Mouse (Mus musculus) neural tube, embryonic 15.5 days (tissue): Measurements from ENCODE around the gene Gjb4. TPM values are rescaled to one million over a fixed set of nuclear protein-coding genes. Genes with fewer than 3 reads are reported as not detected.

Source experiments
- ATAC-seq: fragments of 200-750 bp; cut with Nextera tagmentation; 2 replicates; pipeline ENCODE4 v1.8.0; 2017; ENCODE audit warnings: mild to moderate bottlenecking, moderate TSS enrichment, moderate library complexity; ENCODE audit not compliant: low FRiP score
- H3K27ac ChIP-seq: fragments of 300-500 bp; sonication (generic); replicated peaks from 2 replicates; pipeline ENCODE4 v1.5.1; 2015; ENCODE audit warnings: mild to moderate bottlenecking, inconsistent platforms
- H3K27me3 ChIP-seq: fragments of 300-500 bp; sonication (generic); replicated peaks from 2 replicates; pipeline ENCODE4 v1.6.1; 2015; ENCODE audit warnings: inconsistent platforms
- H3K36me3 ChIP-seq: fragments of 300-500 bp; sonication (generic); 2 replicates; pipeline ENCODE4 v1.6.1; 2015; ENCODE audit warnings: inconsistent platforms
- H3K4me1 ChIP-seq: fragments of 300-500 bp; sonication (generic); 2 replicates; pipeline ENCODE4 v1.6.1; 2015; ENCODE audit warnings: inconsistent platforms
- H3K4me2 ChIP-seq: fragments of 300-500 bp; sonication (generic); 2 replicates; pipeline ENCODE4 v1.6.1; 2015; ENCODE audit warnings: inconsistent platforms, mild to moderate bottlenecking, moderate library complexity
- H3K4me3 ChIP-seq: fragments of 300-500 bp; sonication (generic); replicated peaks from 2 replicates; pipeline ENCODE4 v1.5.1; 2015; ENCODE audit warnings: mild to moderate bottlenecking, inconsistent platforms
- H3K9ac ChIP-seq: fragments of 300-500 bp; sonication (generic); replicated peaks from 2 replicates; pipeline ENCODE4 v1.6.1; 2015; ENCODE audit warnings: mild to moderate bottlenecking, inconsistent platforms
- H3K9me3 ChIP-seq: fragments of 300-500 bp; sonication (generic); replicated peaks from 2 replicates; pipeline ENCODE4 v1.6.1; 2016; ENCODE audit warnings: inconsistent platforms
- WGBS: fragments of 180-500 bp; shearing (Covaris S2); methylation state at CpG from one replicate; pipeline ENCODE4 v1.1.7; 2015; ENCODE audit warnings: mixed read lengths; 5-methylcytosine and 5-hydroxymethylcytosine counted together
- polyA plus RNA-seq: library from polyadenylated mRNA; unstranded; fragments of >200 nt; fragmentation: Nextera tagmentation; extraction: Ambion mirVana; gene quantifications from 2 replicates; pipeline ENCODE4 v1.2.1, GENCODE M21; 2015

Gjb4 gene
- polyA plus RNA-seq, 1 experiment from 2014 or later, result not detected

- WGBS, result 90% methylated on average over 5 of the region's 5 CpGs
- ATAC-seq, result no peak
- H3K27me3 ChIP-seq, result no peaks in the 10 kb centered on the region
These were observed 8.9 kb downstream of the Gjb4 start for GRCm38 (mm10) chr4:127345000-127345399.

GRCm38 (mm10) chr4:127341372-127341771, 12.5 kb downstream of the Gjb4 start:
- no peaks in the 10 kb centered on the region for H3K4me1 ChIP-seq
- no peak overlapping the region for H3K4me3 ChIP-seq
- H3K27ac ChIP-seq, result no peak overlapping the region
- no peaks in the 10 kb centered on the region for H3K36me3 ChIP-seq
- no peak overlapping the region for H3K9ac ChIP-seq
- 65% methylated on average over 6 of the region's 6 CpGs for WGBS
- no peaks in the 10 kb centered on the region for H3K27me3 ChIP-seq
- no peak for ATAC-seq
- no peak overlapping the region for H3K4me2 ChIP-seq
- H3K9me3 ChIP-seq, result no peaks in the 10 kb centered on the region

More at GRCm38 (mm10) chr4:127345000-127345399, 8.9 kb downstream of the Gjb4 start:
- Histone ChIP-seq H3K36me3 (no peaks in the 10 kb centered on the region), H3K9me3 (no peaks in the 10 kb centered on the region), H3K9ac (no peak overlapping the region), H3K4me1 (no peaks in the 10 kb centered on the region), H3K27ac (no peak overlapping the region), H3K4me2 (no peak overlapping the region), H3K4me3 (no peak overlapping the region)

GRCm38 (mm10) chr4:127337668-127338067, 16.2 kb downstream of the Gjb4 start:
- Histone ChIP-seq H3K9ac (no peak overlapping the region), H3K4me1 (no peaks in the 10 kb centered on the region), H3K27ac (no peak overlapping the region), H3K27me3 (peaks cover 7% of the 10 kb centered on the region; the same call in 1 of the 2 replicates), H3K9me3 (no peaks in the 10 kb centered on the region), H3K4me3 (no peak overlapping the region), H3K4me2 (no peak overlapping the region), H3K36me3 (no peaks in the 10 kb centered on the region)
- ATAC-seq, result no peak
- 90% methylated on average over 5 of the region's 5 CpGs for WGBS

- no peak overlapping the region for H3K4me2 ChIP-seq
- H3K27me3 ChIP-seq, result peaks cover 32% of the 10 kb centered on the region
- ATAC-seq, result no peak
- peaks cover 11% of the 10 kb centered on the region for H3K4me1 ChIP-seq
- H3K36me3 ChIP-seq, result no peaks in the 10 kb centered on the region
- H3K4me3 ChIP-seq, result no peak overlapping the region
- WGBS, result 46% methylated on average over 5 of the region's 5 CpGs
- no peak overlapping the region for H3K27ac ChIP-seq
- H3K9me3 ChIP-seq, result no peaks in the 10 kb centered on the region
- no peak overlapping the region for H3K9ac ChIP-seq
These were observed 18.9 kb downstream of the Gjb4 start for GRCm38 (mm10) chr4:127334870-127335504.

GRCm38 (mm10) chr4:127331171-127331570, 22.7 kb downstream of the Gjb4 start:
- ATAC-seq, result no peak

GRCm38 (mm10) chr4:127330181-127331100, 23.4 kb downstream of the Gjb4 start, which contains the start of gene Gjb3:
TSS of gene Gjb3 (minus strand) at chr4:127330844.
- Histone ChIP-seq H3K36me3 (no peaks in the 10 kb centered on the region), H3K4me2 (peak within 1 kb of the TSS; percentile 58), H3K9ac (no peak within 1 kb of the TSS; the same call in 1 of the 2 replicates), H3K4me3 (peak within 1 kb of the TSS; percentile 29), H3K27ac (no peak within 1 kb of the TSS), H3K27me3 (peaks cover 62% of the 10 kb centered on the region), H3K4me1 (peaks cover 15% of the 10 kb centered on the region), H3K9me3 (no peaks in the 10 kb centered on the region)
- peak; percentile 47; the same call in 1 of the 2 replicates for ATAC-seq
- 1% methylated on average over 49 of the region's 49 CpGs for WGBS

More at GRCm38 (mm10) chr4:127331171-127331570, 22.7 kb downstream of the Gjb4 start:
- H3K4me2 ChIP-seq, result no peak overlapping the region
- H3K9ac ChIP-seq, result no peak overlapping the region
- H3K27ac ChIP-seq, result no peak overlapping the region
- peak overlapping the region; percentile 29; the same call in 1 of the 2 replicates for H3K4me3 ChIP-seq
- peaks cover 57% of the 10 kb centered on the region for H3K27me3 ChIP-seq
- 21% methylated on average over 13 of the region's 13 CpGs for WGBS
- peaks cover 15% of the 10 kb centered on the region for H3K4me1 ChIP-seq
- H3K36me3 ChIP-seq, result no peaks in the 10 kb centered on the region
- H3K9me3 ChIP-seq, result no peaks in the 10 kb centered on the region

GRCm38 (mm10) chr4:127329751-127330150, 24.1 kb downstream of the Gjb4 start:
- Histone ChIP-seq H3K27me3 (peaks cover 67% of the 10 kb centered on the region), H3K4me1 (peaks cover 15% of the 10 kb centered on the region)

GRCm38 (mm10) chr4:127329046-127329445, 24.8 kb downstream of the Gjb4 start:
- H3K27me3 ChIP-seq, result peaks cover 63% of the 10 kb centered on the region
- WGBS, result 11% methylated on average over 3 of the region's 3 CpGs
- no peak for ATAC-seq

More at GRCm38 (mm10) chr4:127329751-127330150, 24.1 kb downstream of the Gjb4 start:
- Histone ChIP-seq H3K27ac (no peak overlapping the region), H3K4me3 (peak overlapping the region; percentile 29), H3K9ac (no peak overlapping the region), H3K9me3 (no peaks in the 10 kb centered on the region), H3K4me2 (peak overlapping the region; percentile 58), H3K36me3 (no peaks in the 10 kb centered on the region)
- ATAC-seq, result no peak
- 2% methylated on average over 13 of the region's 13 CpGs for WGBS

GRCm38 (mm10) chr4:127328378-127328777, 25.5 kb downstream of the Gjb4 start:
- Histone ChIP-seq H3K9me3 (no peaks in the 10 kb centered on the region), H3K9ac (no peak overlapping the region), H3K4me1 (peaks cover 15% of the 10 kb centered on the region), H3K4me2 (no peak overlapping the region), H3K27ac (no peak overlapping the region), H3K36me3 (no peaks in the 10 kb centered on the region), H3K4me3 (no peak overlapping the region), H3K27me3 (peaks cover 63% of the 10 kb centered on the region)
- WGBS, result 62% methylated on average over 7 of the region's 7 CpGs
- no peak for ATAC-seq

More at GRCm38 (mm10) chr4:127329046-127329445, 24.8 kb downstream of the Gjb4 start:
- Histone ChIP-seq H3K27ac (no peak overlapping the region), H3K4me3 (no peak overlapping the region), H3K9ac (no peak overlapping the region), H3K4me1 (peaks cover 15% of the 10 kb centered on the region), H3K36me3 (no peaks in the 10 kb centered on the region), H3K4me2 (no peak overlapping the region), H3K9me3 (no peaks in the 10 kb centered on the region)

GRCm38 (mm10) chr4:127327749-127328148, 26.1 kb downstream of the Gjb4 start:
- Histone ChIP-seq H3K9me3 (no peaks in the 10 kb centered on the region), H3K4me1 (peaks cover 15% of the 10 kb centered on the region), H3K9ac (no peak overlapping the region), H3K36me3 (no peaks in the 10 kb centered on the region), H3K27me3 (peaks cover 60% of the 10 kb centered on the region), H3K4me3 (no peak overlapping the region), H3K27ac (no peak overlapping the region), H3K4me2 (no peak overlapping the region)
- 75% methylated on average over 6 of the region's 6 CpGs for WGBS
- no peak for ATAC-seq

- no peak overlapping the region for H3K9ac ChIP-seq
- ATAC-seq, result no peak
- WGBS, result 66% methylated on average over 7 of the region's 7 CpGs
- H3K4me1 ChIP-seq, result peaks cover 15% of the 10 kb centered on the region
- H3K9me3 ChIP-seq, result no peaks in the 10 kb centered on the region
- no peak overlapping the region for H3K4me2 ChIP-seq
- no peaks in the 10 kb centered on the region for H3K36me3 ChIP-seq
- H3K4me3 ChIP-seq, result no peak overlapping the region
- peaks cover 57% of the 10 kb centered on the region for H3K27me3 ChIP-seq
- H3K27ac ChIP-seq, result no peak overlapping the region
These were observed 26.6 kb downstream of the Gjb4 start for GRCm38 (mm10) chr4:127327258-127327657.
